Mouse (Mus musculus): Measurements from ENCODE around the gene Slc22a3. TPM values are rescaled to one million over a fixed set of nuclear protein-coding genes. Genes with fewer than 3 reads are reported as not detected.

Slc22a3 gene
- total RNA-seq (2012; rRNA removed) (31.5 and 56.0 TPM in 2 replicates), polyA plus RNA-seq (2012; ENCODE audit: insufficient read depth in 1 of 2, insufficient read length in 2 of 2, low read depth in 1 of 2, low replicate concordance in 2 of 2, missing spikeins in 1 of 2) (10 to 100 TPM in 1 of 2 experiments, not detected in 1; 87.7 TPM)

DNA sequence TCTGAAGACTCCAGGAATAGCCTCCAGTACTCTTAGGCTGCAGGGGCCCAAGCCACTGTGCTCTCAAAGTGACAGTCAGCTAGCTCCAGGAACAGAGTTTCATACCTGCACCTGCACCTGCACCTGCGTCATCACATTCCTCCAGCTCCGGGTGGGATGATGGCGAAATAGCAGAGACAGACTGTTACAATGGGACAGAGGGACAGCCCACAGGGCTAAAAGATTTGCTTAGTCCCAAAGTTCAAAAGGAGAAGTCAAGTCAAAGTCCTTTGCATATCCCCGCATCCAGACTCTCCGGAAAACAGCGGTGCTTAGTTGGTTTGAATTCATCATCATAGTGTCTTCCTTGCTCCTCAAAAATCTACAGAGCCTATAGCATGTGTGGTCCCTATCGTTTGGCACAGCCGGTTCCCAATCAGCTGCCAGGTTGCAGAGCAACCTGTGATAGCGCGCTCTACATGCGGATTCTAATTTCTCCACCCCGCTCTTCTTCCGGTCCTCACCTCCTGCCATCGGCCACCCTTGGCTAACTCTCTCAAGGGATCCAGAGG is at the start of gene Slc22a3:
Gene Slc22a3, minus strand, starts transcription at position 51 of the 551 bp plus-strand sequence.
- DNase-seq (ENCODE audit: low read depth, low spot score), result peak; percentile 91
- Histone ChIP-seq H3K36me3 (ENCODE audit: control insufficient read depth in 1 of 2, insufficient read depth in 2 of 2, low read length in 2 of 2) (peaks cover under 1 to 56% of the 10 kb centered on the region in 2 experiments; a peak in 3 of 4 replicates), H3K4me3 (ENCODE audit: control insufficient read depth in 1 of 2, insufficient read depth in 1 of 2, low read depth in 2 of 2, low read length in 2 of 2) (peak within 1 kb of the TSS; percentile 84 to 92), H3K79me2 (ENCODE audit: control insufficient read depth, insufficient read depth, low read length, poor library complexity) (peaks cover 47% of the 10 kb centered on the region), H3K27ac (ENCODE audit: control insufficient read depth, low read depth, low read length) (peak within 1 kb of the TSS; percentile 95), H3K9me3 (replicated peaks; ENCODE audit: insufficient read depth, low read length) (no peaks in the 10 kb centered on the region), H3K27me3 (ENCODE audit: control insufficient read depth in 1 of 2, insufficient read depth in 2 of 2, low read length in 2 of 2) (no peaks in the 10 kb centered on the region), H3K9ac (ENCODE audit: control insufficient read depth, low read depth, low read length, poor library complexity, severe bottlenecking) (peak within 1 kb of the TSS; percentile 88), H3K4me1 (ENCODE audit: control insufficient read depth in 1 of 2, insufficient read depth in 2 of 2, low read length in 2 of 2) (peaks cover 30 to 56% of the 10 kb centered on the region in 2 experiments)
- TF ChIP-seq CHD2 (IDR thresholded peaks at IDR 0.05; ENCODE audit: low read length), result no peak
- peak; percentile 72 for TF ChIP-seq MXI1 (IDR thresholded peaks at IDR 0.05; ENCODE audit: low read depth, low read length)
- TF ChIP-seq MAX (IDR thresholded peaks at IDR 0.05; ENCODE audit: low read length), result peak; percentile 75
- peak; percentile 78 to 93 for TF ChIP-seq EP300 (IDR thresholded peaks at IDR 0.05; ENCODE audit: low read depth in 1 of 2, low read length in 2 of 2)
- TF ChIP-seq POLR2A (IDR thresholded peaks at IDR 0.05; ENCODE audit: control insufficient read depth in 1 of 2, insufficient read depth in 1 of 2, low read depth in 1 of 2, low read length in 2 of 2, poor library complexity in 1 of 2), result peak in 1 of 2 experiments; percentile 66; a peak in 2 of 4 replicates
- no peak for TF ChIP-seq USF2 (IDR thresholded peaks at IDR 0.05; ENCODE audit: borderline replicate concordance in 1 of 2, insufficient read depth in 1 of 2, low read depth in 1 of 2, low read length in 2 of 2)
- TF ChIP-seq SIN3A (IDR thresholded peaks at IDR 0.05; ENCODE audit: low read length), result peak; percentile 92
- peak; percentile 94 for TF ChIP-seq ETS1 (IDR thresholded peaks at IDR 0.05; ENCODE audit: low read depth, low read length)
- TF ChIP-seq ZNF384 (IDR thresholded peaks at IDR 0.05; ENCODE audit: low read depth, low read length), result no peak
- no peak for TF ChIP-seq KAT2A (conservative IDR thresholded peaks at IDR 0.05; ENCODE audit: low read depth, low read length)
- TF ChIP-seq ZC3H11A (IDR thresholded peaks at IDR 0.05; ENCODE audit: low read depth, low read length), result no peak
- peak; percentile 36; the same call in 1 of the 2 replicates for TF ChIP-seq ELF1 (IDR thresholded peaks at IDR 0.05; ENCODE audit: low read depth, low read length)
- no peak for TF ChIP-seq SMC3 (IDR thresholded peaks at IDR 0.05; ENCODE audit: low read depth, low read length)
- peak; percentile 74 for TF ChIP-seq ZMIZ1 (IDR thresholded peaks at IDR 0.05; ENCODE audit: low read depth, low read length)
- no peak; the same call in none of the 2 replicates for TF ChIP-seq CHD1 (IDR thresholded peaks at IDR 0.05; ENCODE audit: low read depth, low read length)
- peak; percentile 53; the same call in 1 of the 2 replicates for TF ChIP-seq BHLHE40 (IDR thresholded peaks at IDR 0.05; ENCODE audit: borderline replicate concordance, low read depth, low read length)
- TF ChIP-seq TAL1 (IDR thresholded peaks at IDR 0.05; ENCODE audit: low read length), result peak; percentile 92
- no peak for TF ChIP-seq POLR2AphosphoS5 (IDR thresholded peaks at IDR 0.05; ENCODE audit: borderline replicate concordance, low read depth, low read length)
- TF ChIP-seq RAD21 (IDR thresholded peaks at IDR 0.05; ENCODE audit: low read depth, low read length), result no peak
- TF ChIP-seq ZKSCAN1 (IDR thresholded peaks at IDR 0.05; ENCODE audit: low read depth, low read length), result no peak
- TF ChIP-seq JUND (IDR thresholded peaks at IDR 0.05; ENCODE audit: low read depth, low read length), result no peak
- TF ChIP-seq E2F4 (IDR thresholded peaks at IDR 0.05; ENCODE audit: borderline replicate concordance, low read depth, low read length), result no peak
- TF ChIP-seq MAZ (IDR thresholded peaks at IDR 0.05; ENCODE audit: low read depth, low read length), result 0 out of 2 replicates have a peak, but pooled peaks have one; percentile 29
- peak; percentile 30; the same call in 1 of the 2 replicates for TF ChIP-seq MYB (IDR thresholded peaks at IDR 0.05; ENCODE audit: low read depth, low read length)
- TF ChIP-seq UBTF (IDR thresholded peaks at IDR 0.05; ENCODE audit: borderline replicate concordance, insufficient read depth, low read depth, low read length), result 0 out of 2 replicates have a peak, but pooled peaks have one; percentile 42
- no peak for TF ChIP-seq CTCF (IDR thresholded peaks at IDR 0.05 in 2 of 3, conservative IDR thresholded peaks at IDR 0.05 in 1 of 3; ENCODE audit: control insufficient read depth in 1 of 3, insufficient read depth in 1 of 3, low read depth in 2 of 3, low read length in 3 of 3, poor library complexity in 1 of 3, severe bottlenecking in 1 of 3)
- no peak for TF ChIP-seq GABPA (IDR thresholded peaks at IDR 0.05; ENCODE audit: low read depth, low read length)
- TF ChIP-seq NRF1 (IDR thresholded peaks at IDR 0.05; ENCODE audit: insufficient read depth, low read depth, low read length, poor library complexity, severe bottlenecking), result no peak
- no peak for TF ChIP-seq MEF2A (IDR thresholded peaks at IDR 0.05; ENCODE audit: extremely low read depth, insufficient replicate concordance, low read depth, low read length, poor library complexity, severe bottlenecking)
- peak; percentile 60; the same call in 1 of the 2 replicates for TF ChIP-seq POLR2AphosphoS2 (IDR thresholded peaks at IDR 0.05; ENCODE audit: low read length)
- TF ChIP-seq NELFE (IDR thresholded peaks at IDR 0.05; ENCODE audit: low read depth, low read length), result peak; percentile 52
- no peak for TF ChIP-seq USF1 (IDR thresholded peaks at IDR 0.05; ENCODE audit: low read depth, low read length)
- no peak for TF ChIP-seq HCFC1 (IDR thresholded peaks at IDR 0.05; ENCODE audit: low read depth, low read length)
- TF ChIP-seq RCOR1 (IDR thresholded peaks at IDR 0.05; ENCODE audit: low read depth, low read length), result peak; percentile 84; the same call in 1 of the 2 replicates
- TF ChIP-seq TBP (IDR thresholded peaks at IDR 0.05; ENCODE audit: low read depth, low read length), result peak; percentile 92
- TF ChIP-seq MAFK (IDR thresholded peaks at IDR 0.05; ENCODE audit: borderline replicate concordance, low read depth, low read length), result no peak
